Mouse (Mus musculus): ENCODE measurements around the gene RPS10-NUDT3. TPM values are rescaled to one million over a fixed set of nuclear protein-coding genes. Genes with fewer than 3 reads are reported as not detected.

RPS10-NUDT3 gene
- total RNA-seq, 1 experiment from 2014 or later: not detected

DNA sequence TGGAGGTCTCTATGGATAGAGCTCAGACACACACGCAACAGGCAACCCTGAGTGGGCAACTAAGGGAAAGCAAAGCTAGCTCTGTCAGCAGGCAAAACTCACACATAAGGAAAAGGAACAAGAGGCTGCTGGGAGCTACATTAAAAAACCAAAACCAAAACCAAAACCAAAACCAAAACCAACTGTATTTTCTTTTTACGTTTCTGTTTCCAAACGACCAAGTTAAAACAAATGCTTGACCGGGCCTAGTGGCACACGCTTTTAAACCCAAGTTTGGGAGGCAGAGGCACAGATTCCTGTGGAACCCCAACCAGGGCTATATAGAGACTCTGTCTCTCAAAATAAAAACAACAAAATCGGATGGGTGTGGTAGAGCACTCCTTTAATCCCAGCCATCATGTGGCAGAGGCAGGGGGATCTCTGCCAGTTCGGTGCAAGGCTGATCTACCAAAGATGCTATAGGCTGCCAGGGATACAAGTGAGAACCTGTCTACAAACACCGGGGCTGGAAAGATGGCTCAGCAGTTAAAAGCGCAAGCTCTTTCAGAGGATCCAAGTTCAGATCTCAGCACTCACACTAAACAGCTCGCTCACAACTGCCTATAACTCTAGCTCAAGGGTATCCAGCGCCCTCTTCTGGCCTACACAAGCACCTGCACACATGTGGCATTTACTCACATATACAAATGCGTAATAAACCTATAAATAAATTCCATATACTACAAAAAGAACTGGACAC is 43.0 kb downstream of the RPS10-NUDT3 start:
- ATAC-seq (replicated peaks in 1 of 2; ENCODE audit: insufficient read depth in 1 of 2, low FRiP score in 2 of 2, low TSS enrichment in 1 of 2, low read depth in 1 of 2, poor library complexity in 2 of 2, severe bottlenecking in 2 of 2): no peak

DNA sequence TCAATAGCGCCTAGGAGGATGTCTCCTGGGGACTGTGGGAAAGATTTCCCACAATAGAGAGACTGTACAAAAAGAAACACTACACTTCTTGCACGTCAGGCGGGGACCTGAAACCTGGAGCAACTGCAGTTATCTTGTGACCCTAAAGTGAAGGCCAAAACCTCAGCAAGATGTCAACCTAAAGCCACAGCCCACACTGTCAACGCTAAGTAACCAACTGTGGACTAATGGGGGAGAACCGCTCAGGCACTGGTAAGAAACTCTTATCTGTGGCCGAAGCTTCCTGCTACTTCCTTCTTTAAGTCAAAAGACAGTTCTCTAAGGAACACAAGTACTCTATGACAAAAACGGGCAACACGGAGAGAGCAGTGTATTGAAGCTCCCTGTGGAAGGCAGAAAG is 46.8 kb downstream of the RPS10-NUDT3 start:
- ATAC-seq (replicated peaks in 1 of 2; ENCODE audit: insufficient read depth in 1 of 2, low FRiP score in 2 of 2, low TSS enrichment in 1 of 2, low read depth in 1 of 2, poor library complexity in 2 of 2, severe bottlenecking in 2 of 2): peak; percentile 47 to 65

DNA sequence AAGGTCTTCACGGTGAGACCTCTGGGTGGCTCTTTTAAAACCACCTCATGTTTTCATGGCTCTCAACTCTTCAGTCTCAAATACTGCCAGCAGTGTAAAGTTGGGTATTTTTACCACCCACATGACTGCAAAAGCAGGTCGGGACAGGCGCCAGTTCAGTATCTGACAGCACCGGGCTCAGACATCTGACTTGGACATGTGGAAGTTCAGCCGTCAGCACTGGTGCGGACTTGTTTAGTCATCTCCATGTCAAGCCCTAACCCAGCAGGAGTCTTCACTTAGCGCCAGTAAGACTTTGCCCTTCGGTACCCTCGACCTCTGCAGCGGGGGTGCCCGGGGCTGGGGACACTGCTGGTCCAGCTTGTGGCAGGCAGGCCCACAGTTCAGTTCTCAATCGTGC is 47.8 kb downstream of the RPS10-NUDT3 start:
- ATAC-seq (replicated peaks in 1 of 2; ENCODE audit: insufficient read depth in 1 of 2, low FRiP score in 2 of 2, low TSS enrichment in 1 of 2, low read depth in 1 of 2, poor library complexity in 2 of 2, severe bottlenecking in 2 of 2): no peak

DNA sequence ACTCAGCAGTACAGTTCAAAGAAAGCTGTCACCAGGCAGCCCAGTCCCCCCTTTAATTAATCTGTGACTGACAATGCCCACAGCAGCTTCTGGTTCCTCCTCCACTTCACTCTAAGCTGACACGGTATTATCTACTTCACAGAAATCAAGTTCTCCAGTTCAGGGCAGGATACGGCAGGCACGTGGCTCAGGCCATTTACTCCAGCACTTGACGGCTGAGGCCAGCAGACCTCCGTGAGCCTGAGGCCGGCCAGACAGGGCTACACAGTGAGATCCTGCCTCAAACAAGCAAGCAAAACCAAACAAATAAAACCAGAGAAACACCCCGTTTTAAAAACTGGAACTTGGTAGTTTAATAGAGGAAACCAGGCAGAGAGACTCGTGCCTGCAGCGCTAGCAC is 48.4 kb downstream of the RPS10-NUDT3 start:
- ATAC-seq (replicated peaks in 1 of 2; ENCODE audit: insufficient read depth in 1 of 2, low FRiP score in 2 of 2, low TSS enrichment in 1 of 2, low read depth in 1 of 2, poor library complexity in 2 of 2, severe bottlenecking in 2 of 2): no peak

DNA sequence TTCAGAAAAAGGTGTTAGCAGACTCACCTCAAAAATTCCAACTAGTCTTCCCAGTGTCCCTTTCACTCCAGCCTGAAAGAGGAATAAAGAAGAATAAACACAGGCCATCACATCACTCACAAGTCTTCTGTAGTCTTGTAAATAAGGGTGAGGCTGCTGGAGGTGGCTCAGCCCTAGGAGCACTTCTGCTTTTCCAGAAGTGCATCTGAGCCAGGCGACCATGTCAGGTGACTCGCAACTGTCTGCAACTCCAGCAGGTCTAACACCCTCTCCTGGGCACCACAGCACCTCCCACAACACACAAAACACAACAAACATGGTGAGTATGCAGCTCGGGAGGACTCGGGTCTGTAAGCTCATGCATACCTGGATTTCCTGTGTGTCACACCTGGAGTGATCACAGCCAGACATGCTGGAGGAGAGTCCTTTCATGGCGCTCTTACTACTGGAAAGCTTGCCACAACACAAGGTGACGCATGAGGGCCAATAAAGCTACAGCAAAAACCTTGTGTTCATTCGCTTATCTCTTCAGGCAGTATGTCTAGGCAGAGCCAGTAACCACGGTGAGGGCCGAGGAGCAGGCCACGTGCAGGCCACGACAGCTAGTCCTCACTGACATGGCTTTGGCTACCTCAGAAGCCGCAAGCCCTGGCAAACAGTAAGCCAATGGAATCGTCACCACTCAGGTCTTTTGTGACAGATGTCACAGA is 51.7 kb downstream of the RPS10-NUDT3 start:
- ATAC-seq (replicated peaks in 1 of 2; ENCODE audit: insufficient read depth in 1 of 2, low FRiP score in 2 of 2, low TSS enrichment in 1 of 2, low read depth in 1 of 2, poor library complexity in 2 of 2, severe bottlenecking in 2 of 2): 0 out of 4 replicates have a peak, but pooled peaks of 1 of the 2 experiments have one; percentile 18

DNA sequence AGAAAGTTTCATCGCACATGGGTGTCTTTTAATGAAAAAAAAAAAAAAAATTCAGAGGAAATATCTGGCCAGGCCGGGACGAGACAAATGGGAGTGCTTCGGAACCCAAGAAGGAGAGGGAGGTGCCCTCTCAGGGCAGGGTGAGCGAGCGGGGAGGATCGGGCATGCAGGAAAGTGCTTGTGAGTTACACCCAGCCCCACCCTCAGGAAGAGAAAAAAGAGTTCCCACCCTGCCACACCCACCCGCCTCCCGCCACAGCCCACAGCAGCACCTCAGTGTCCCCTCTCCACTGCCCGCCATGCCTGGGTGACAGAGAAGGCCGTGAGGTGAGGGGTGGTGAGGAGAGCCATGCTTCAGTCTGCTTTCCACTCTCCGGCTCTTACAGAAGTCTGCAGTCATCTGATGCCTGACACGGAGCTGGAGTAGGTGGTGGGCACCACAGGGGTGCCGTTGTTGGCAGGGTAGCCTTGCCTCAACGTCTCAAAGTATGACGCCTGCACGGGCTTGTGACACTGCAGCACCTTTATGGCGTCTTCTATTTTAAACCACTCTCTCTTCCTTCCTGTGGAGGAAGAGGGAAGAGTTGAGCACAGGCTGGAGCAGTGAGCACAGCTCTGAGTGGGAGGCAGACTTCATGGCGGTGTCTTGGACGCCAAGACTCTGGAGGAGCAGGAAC is 54.5 kb downstream of the RPS10-NUDT3 start:
- no peak for ATAC-seq (replicated peaks in 1 of 2; ENCODE audit: insufficient read depth in 1 of 2, low FRiP score in 2 of 2, low TSS enrichment in 1 of 2, low read depth in 1 of 2, poor library complexity in 2 of 2, severe bottlenecking in 2 of 2)

DNA sequence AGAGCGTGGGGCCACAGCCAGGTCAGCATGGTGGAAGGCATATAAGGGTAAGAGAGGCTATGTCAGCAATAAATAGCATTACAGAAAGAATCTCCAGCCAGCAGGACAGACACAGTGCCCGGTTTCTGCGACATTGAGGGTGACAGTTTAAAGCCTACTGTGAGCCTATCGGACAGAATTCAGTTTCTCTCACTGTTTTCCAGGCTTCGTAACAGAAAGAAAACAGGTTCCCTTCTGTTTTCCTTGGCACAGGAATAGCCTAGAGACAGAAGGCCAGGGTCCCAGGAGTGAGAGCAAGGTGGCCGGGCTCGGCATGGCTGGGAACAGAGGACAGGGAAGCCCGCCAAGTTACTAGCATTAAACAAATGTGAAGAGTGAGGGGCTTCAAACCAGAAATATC is 55.2 kb downstream of the RPS10-NUDT3 start:
- no peak for ATAC-seq (replicated peaks in 1 of 2; ENCODE audit: insufficient read depth in 1 of 2, low FRiP score in 2 of 2, low TSS enrichment in 1 of 2, low read depth in 1 of 2, poor library complexity in 2 of 2, severe bottlenecking in 2 of 2)

DNA sequence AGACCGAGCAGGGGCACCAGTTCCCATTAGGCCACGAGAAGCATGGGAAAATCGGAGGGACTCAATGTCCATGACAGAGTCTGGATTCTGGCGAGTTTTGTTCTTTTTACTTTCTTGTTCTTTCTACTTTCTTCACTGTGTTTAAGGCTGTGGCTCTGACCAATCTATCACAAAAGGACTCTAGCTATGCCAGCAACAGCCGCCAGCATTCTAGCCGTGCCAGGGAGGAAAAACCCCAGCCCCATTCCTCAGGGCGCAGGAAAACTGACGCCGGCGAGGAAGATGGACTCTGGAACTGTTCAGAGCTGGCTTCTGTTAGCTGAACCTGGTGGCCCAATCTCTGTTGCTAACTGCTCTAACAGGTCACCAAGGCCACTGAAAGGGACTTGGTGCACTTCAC is 56.5 kb downstream of the RPS10-NUDT3 start:
- no peak for ATAC-seq (replicated peaks in 1 of 2; ENCODE audit: insufficient read depth in 1 of 2, low FRiP score in 2 of 2, low TSS enrichment in 1 of 2, low read depth in 1 of 2, poor library complexity in 2 of 2, severe bottlenecking in 2 of 2)

DNA sequence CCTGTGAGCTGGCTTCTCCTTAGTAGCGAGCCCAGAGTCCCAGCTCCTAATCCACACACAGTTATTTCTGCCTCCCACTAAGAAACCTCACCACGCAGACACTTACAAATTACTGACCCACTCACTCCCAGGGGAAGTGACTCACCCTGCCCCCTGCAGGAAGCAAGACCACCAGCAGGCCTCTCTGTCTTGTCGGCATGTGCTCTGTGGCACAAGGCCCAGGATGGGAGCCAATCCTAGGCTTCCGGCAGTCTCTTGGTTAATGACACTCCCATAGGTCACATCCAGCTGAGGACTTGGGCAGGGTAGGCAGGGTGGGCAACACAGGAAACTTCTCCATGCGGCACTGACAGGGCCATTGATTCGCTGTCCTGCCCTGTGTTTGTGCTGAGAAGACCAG is 57.6 kb downstream of the RPS10-NUDT3 start:
- no peak for ATAC-seq (replicated peaks in 1 of 2; ENCODE audit: insufficient read depth in 1 of 2, low FRiP score in 2 of 2, low TSS enrichment in 1 of 2, low read depth in 1 of 2, poor library complexity in 2 of 2, severe bottlenecking in 2 of 2)

DNA sequence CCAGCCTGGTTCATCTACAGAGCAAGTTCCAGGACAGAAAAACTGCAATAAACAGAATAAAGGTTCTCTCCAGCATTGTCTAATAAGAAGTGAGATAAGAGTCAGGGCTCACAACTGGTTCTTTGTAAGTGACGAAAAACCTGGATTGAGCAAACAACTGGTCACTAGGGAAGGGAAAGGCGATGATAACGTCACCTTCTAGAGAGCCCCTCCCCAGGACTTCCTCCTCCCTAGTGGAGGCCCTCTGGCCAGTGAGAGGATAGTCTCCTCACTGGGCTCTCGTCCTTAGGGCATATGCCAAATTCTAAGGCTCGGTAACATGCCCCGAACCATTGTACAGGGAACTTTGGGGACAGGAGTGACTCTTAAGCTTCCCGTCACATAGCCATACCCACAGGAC is 59.0 kb downstream of the RPS10-NUDT3 start:
- ATAC-seq (replicated peaks in 1 of 2; ENCODE audit: insufficient read depth in 1 of 2, low FRiP score in 2 of 2, low TSS enrichment in 1 of 2, low read depth in 1 of 2, poor library complexity in 2 of 2, severe bottlenecking in 2 of 2): no peak

DNA sequence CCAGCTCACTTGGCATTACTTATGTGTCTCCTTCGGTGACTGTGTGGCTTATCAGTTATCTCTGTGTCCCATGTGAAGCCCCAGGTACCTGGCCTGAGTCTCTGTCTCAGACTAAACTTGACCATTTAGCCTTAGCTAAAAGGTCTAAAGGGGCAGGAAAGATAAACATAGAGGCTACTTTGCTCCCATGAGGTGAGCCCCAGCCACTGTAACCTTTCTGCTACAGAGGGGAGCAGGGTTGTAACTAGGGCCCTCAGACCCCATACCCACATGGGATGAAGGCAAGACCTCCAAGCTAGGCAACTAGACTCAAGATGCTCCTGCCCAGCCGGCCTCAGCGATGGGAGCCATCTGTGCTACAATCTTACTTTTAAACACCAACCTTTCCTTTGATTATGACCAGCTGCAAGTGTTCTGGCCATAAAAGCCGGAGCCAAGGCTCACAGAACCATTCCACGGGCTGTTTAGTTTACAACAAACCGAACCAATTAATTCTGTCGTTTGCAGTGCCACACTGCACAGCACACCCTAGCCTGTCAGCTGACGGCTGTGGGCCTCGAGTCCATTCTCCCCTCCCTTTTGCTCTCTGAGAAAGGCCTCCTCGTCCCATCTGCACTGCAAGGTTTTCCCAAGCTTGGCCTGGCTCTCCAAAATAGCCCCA is 59.8 kb downstream of the RPS10-NUDT3 start:
- ATAC-seq (replicated peaks in 1 of 2; ENCODE audit: insufficient read depth in 1 of 2, low FRiP score in 2 of 2, low TSS enrichment in 1 of 2, low read depth in 1 of 2, poor library complexity in 2 of 2, severe bottlenecking in 2 of 2): no peak

DNA sequence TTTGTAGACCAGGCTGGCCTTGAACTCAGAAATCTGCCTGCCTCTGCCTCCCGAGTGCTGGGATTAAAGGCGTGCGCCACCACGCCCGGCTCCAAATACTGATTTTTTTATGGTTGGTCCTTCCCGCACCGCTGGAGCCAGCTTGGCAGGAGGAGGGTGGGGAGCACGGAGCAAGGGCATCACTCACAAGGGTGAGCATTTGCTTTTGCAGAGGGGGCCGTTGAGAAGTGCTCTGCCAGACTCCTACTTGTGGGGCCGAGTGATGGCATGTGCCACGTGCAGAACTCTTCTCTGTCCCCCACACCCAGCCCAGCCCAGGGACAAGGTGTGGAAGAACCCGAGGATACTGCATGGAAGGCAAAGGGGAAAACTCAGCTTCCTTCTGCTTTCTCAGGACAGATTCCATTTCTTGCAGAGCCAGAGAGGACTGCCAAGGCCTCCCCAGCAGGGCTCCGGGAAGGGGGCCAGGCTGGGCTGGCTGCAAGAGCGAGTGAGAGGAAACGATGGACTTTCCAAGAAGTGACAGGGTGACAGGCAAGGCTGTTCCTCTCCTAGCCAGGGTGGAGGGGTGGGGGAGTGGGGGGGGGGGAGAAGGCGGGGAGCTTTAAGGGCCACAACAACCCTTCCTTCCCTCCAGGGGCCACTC is 60.4 kb downstream of the RPS10-NUDT3 start:
- ATAC-seq (replicated peaks in 1 of 2; ENCODE audit: insufficient read depth in 1 of 2, low FRiP score in 2 of 2, low TSS enrichment in 1 of 2, low read depth in 1 of 2, poor library complexity in 2 of 2, severe bottlenecking in 2 of 2): peak; percentile 49 to 65; a peak in 3 of 4 replicates

DNA sequence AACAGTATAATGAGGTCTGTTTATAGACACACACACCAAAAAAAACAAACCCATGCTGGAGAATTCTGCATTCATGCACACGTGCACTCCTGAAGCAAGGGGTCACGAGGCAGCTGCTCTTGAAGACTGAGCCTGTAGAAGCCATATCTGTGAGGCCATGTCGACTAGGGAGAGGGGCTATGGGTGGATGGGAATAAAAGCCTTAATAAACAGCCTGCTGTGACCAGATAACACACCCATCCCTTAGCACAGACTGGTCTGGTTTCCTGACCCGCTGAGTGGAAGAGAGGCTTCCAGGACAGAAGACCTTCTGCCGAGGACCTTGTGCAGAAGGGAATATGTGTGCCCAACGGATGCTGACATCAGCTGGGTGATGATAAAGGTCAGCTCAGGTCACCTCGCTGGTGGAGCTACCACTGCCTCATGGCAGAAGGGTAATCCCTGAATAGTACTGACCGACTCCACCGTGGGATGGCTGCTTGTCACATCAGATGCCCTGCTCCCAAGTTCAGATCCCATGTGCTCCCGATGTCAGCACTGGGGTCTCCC is 61.2 kb downstream of the RPS10-NUDT3 start:
- no peak for ATAC-seq (replicated peaks in 1 of 2; ENCODE audit: insufficient read depth in 1 of 2, low FRiP score in 2 of 2, low TSS enrichment in 1 of 2, low read depth in 1 of 2, poor library complexity in 2 of 2, severe bottlenecking in 2 of 2)

DNA sequence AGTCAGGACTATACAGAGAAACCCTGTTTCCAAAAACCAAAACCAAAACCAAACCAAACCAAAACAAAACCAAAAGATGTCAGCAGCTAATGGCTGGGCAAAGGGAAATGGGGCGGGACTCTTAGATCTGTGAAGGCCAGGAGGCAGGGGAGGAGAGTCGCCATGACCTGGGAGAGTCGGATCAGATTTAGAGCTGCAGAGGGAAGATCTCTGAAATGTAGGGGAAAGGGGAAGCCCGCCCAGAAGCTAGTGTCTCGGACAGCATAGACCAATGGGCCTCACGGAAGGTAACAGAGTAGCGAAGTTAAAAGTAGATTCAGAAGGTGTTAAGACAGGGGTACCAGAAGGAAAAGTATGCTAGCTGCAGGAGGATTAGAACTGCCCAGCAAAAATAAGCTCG is 63.7 kb downstream of the RPS10-NUDT3 start:
- no peak for ATAC-seq (replicated peaks in 1 of 2; ENCODE audit: insufficient read depth in 1 of 2, low FRiP score in 2 of 2, low TSS enrichment in 1 of 2, low read depth in 1 of 2, poor library complexity in 2 of 2, severe bottlenecking in 2 of 2)

DNA sequence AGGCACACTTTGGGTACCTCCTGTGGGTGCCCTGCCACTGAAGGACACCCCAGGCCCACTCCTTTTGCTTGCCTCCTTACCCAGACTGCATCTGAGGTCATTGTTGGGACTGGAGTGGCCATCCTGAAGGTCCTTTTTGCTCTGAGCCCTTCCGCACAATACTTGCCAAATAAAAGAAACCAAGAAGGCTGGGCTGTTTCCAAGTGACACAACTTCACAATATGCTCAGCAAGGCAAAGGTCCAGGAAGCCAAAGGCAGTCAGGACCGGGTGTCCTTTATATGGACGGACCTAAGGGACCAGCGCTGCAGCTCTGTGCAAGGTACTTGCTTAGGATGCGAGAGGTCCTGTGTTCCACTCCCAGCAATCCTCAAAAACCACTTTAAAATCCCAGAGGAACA is 66.8 kb downstream of the RPS10-NUDT3 start:
- ATAC-seq (replicated peaks in 1 of 2; ENCODE audit: insufficient read depth in 1 of 2, low FRiP score in 2 of 2, low TSS enrichment in 1 of 2, low read depth in 1 of 2, poor library complexity in 2 of 2, severe bottlenecking in 2 of 2): no peak

DNA sequence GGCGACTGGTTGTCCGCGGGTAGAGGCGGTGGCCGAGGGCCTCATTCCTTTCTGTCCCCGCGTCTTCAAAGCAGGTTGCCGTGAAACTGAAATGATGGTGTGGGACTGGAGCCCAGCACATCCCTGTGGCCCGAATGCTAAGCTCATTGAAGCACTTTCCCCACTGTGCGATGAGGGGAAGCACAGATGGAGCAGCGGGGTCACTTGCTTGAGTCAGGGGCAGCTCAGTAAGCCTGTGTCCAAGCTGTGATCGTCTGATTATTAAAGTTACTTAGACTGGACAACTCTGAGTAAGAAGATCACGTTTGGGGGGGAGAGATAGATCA is 69.1 kb downstream of the RPS10-NUDT3 start:
- ATAC-seq (replicated peaks in 1 of 2; ENCODE audit: insufficient read depth in 1 of 2, low FRiP score in 2 of 2, low TSS enrichment in 1 of 2, low read depth in 1 of 2, poor library complexity in 2 of 2, severe bottlenecking in 2 of 2): 0 out of 4 replicates have a peak, but pooled peaks of 1 of the 2 experiments have one; percentile 12
